Mouse (Mus musculus): ENCODE results near the gene Pmf1. TPM values are rescaled to one million over a fixed set of nuclear protein-coding genes. Genes with fewer than 3 reads are reported as not detected.

The Pmf1 gene
- 100 to 1,000 TPM in 1 of 3 experiments, 10 to 100 TPM in 2; 46.3 to 105 (median 50.5) TPM for polyA plus RNA-seq (2017; shearing (Covaris generic))

- peak; percentile 96 for ATAC-seq
These were observed at the start of gene Pmf1 for GRCm38 (mm10) chr3:88409741-88410644. Gene Pmf1 (minus strand): TSS chr3:88410331.

- no peak for ATAC-seq
These were observed 48.7 kb upstream of the Pmf1 start for GRCm38 (mm10) chr3:88458778-88459219.

DNA sequence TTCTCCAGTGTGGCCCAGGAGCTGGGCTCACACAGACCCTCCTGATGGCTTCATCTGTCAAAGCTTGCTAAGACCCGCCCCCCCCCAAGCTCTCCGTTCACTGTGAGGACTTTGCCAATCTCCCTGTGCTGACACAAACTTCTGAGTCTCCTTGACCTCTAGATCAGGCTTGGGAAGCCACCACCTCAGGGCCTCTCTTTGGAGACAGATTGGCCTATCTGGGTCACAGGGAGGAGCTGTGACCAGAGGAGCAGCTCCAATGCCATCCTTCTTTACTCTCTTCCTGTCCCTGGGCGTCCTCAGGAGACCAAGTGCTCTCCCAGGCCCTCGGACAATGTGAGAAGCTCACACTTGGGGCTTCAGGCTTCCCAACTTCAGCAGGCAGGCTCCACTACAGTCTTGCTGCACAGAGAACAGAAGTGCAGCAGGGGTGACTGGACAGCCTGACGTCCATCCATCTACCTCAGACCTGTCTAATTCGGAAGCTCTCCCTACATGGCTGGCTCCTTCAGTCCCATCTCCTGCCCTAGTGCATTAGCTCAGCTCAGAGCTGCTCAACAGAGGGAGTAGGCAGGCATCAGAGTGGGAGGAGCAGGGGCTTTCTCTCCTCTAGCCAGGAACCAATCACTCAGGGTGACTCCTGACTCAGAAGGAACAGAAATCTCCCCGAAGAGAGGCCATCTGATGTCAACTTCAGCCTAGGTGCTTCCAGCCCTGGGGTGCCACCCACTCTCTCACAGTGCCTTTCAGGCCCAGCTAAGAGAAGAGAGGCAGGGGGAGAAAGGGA, 46.8 kb upstream of the Pmf1 start:
- peak; percentile 27 for ATAC-seq

DNA sequence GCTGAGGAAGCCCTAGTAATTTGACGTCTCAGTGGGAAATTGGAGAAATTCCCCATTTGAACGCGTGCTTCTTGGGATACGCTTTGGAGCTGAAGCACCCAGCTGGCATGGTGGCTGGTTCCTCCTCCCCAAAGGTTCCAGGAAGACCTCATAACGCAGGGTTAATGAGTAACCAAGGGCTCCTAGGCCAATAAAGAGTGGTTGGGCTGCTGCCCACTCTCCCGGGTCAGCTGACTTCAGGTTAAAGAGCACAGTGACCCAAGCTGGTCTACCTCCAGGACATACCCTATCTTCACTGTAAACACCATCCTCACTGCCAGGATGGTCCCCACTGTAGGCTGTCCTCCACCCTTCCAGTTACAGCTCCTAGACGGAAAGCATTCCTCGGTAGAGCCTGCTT, 46.2 kb upstream of the Pmf1 start:
- ATAC-seq = no peak

- ATAC-seq = no peak
These were observed 45.6 kb upstream of the Pmf1 start for GRCm38 (mm10) chr3:88455588-88456264.

DNA sequence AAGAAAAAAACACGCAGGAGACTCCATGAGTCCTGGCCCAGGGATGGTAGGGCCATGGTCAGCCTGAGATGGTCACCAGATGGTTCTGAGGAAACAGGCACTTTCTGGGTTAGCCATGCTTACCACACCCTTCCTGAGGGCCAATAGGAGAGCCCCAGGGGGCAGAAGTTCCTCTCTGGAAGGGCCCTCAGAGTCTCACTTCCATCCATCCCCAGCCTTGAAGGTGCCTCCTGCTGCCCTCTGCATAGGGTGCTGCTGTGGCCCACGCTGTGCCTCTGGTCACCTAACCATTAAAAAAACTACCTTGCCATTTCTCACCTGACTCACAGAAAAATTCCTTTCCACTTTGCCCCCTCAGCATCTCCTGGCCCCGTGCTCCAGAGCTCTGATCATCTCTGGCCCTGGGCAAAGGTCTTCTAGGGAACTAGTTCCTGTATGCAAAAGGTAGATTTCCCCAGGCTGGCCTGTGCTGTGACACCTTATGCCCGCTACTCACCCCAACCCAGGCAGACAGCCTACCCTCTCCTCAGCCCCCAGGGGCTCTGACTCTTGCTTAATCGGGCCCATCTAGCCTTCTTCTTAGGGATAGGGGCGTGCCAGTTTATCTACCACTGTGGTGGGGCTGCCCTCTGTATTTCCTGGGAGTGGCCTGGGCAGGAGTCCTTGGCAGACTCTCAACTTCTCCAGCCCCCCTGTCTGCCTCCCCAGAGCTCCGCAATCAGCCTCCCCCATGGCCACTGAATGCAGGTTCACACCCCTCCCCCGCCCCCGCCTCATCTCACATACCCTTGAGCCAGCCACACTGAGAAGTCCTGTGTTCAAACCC, 44.8 kb upstream of the Pmf1 start:
- ATAC-seq = no peak

DNA sequence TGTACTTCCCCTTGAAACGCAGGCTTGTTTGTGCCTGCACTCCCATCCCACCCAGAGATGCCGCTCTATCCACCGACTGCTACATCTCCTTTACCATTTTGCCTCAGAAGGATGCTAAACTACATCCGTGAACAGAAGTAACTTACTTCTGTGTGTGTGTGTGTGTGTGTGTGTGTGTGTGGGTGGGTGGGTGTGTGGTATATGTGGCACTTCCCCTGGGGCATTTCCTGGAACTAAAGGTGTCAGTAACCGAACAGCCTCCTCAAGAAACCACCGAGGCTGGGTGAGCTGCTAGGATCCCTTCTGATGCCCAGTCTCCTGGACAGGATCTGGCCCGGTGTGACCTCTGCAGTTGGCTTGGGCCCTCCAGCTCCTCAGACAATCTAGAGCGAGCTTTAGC, 43.9 kb upstream of the Pmf1 start:
- ATAC-seq = peak; percentile 71

DNA sequence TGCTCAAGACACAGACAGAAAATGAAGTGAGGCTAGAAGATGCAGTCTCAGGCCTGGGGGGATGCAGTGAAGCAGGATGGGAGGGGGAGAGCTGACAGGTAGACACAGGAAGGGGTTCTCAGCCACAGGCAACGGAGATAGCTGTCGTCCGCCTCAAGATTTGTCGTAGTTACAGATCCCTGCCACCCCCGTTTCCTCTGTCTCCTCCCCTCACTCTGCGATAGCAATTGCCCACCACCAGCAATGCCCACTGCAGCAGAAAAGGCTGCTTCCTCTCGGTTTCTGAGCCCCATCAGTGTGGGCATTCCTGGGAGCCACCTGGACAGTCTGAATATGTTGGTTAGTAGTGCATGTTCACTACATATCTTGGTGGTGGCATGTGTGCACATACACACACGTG, 43.2 kb upstream of the Pmf1 start:
- ATAC-seq = peak; percentile 75

GRCm38 (mm10) chr3:88452716-88453115, 42.6 kb upstream of the Pmf1 start:
- no peak for ATAC-seq

- ATAC-seq = no peak
These were observed 42.1 kb upstream of the Pmf1 start for GRCm38 (mm10) chr3:88452246-88452645.

DNA sequence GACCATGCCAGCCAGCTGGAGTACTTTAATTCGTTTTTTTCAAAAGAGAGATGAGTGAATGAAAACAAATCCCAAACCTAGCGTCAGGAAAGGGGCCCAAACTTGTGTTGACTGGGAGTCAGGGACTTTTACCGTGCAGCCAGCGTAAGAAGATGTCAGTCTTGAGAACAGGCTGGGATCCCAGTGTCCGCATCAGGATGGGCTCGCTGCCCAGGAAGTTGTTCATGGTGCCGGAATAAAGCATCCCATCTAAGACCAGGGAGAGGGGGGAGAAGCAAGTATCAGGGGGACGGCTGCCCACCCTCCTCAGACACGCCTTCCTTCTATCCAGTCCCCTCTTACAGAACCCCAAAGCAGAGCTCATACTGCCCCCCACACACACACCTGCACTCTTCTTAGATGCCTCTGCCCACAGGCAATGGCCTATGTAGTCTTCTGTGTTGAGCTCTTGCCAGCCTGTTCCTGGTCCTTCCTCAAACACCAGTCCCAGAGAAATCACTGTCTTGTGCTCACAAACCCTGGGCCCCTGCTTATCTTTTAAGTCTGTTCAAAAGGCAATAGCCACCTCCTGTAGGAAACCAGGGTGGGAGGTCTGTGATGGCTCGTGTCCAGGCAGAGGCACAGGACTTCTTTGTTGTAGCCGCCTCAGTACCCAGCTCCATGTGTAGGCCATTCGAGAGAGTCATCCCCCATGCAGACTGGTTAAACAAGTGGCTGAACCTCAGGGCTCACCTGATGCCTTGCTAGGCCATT, 40.4 kb upstream of the Pmf1 start:
- no peak for ATAC-seq

- ATAC-seq = no peak
These were observed 39.4 kb upstream of the Pmf1 start for GRCm38 (mm10) chr3:88449395-88450023.

- ATAC-seq = no peak
These were observed 38.3 kb upstream of the Pmf1 start for GRCm38 (mm10) chr3:88448443-88448842.

DNA sequence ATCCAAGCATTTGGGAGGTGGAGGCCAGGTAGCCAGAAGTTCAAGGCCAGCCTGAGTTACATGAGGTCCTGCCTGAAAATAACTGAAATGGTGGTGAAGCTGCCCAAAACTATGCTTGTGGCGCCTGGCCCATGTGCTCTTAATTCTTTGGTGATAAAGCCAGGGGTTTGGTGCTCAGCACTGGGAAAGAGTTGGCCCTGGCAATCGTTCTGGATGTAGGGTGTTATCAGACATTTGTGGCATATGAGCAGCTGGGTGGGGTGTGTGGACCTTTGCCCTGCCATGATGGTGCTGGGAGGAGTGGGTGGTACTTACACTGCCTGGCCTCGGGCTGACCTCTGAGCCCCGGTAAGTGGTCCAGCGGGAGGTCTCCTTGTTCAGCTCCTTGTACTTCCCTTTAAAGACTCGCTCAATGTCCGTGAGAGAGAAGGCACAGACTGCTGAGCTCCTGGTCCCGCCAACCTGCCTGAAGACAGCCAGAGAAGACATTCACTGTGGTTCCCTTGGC, 37.6 kb upstream of the Pmf1 start:
- no peak for ATAC-seq

GRCm38 (mm10) chr3:88446471-88447123, 36.5 kb upstream of the Pmf1 start:
- ATAC-seq = no peak

DNA sequence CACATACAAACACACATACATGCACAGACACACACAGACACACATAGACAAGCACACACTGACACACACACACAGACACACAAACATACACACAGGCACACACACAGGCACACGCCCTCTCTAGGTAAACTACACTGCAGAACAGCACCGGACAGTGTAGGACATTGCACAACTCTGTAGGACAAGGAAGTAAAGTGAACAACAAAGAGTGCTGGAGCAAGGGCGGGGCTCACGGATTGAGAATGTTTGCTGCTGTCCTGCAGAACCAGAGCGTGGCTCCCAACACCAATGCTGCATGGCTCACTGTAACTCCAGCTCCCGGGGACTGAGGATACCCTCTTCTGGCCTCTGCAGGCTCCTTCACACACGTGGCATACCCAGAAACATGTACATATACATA, 32.8 kb upstream of the Pmf1 start:
- ATAC-seq = no peak

DNA sequence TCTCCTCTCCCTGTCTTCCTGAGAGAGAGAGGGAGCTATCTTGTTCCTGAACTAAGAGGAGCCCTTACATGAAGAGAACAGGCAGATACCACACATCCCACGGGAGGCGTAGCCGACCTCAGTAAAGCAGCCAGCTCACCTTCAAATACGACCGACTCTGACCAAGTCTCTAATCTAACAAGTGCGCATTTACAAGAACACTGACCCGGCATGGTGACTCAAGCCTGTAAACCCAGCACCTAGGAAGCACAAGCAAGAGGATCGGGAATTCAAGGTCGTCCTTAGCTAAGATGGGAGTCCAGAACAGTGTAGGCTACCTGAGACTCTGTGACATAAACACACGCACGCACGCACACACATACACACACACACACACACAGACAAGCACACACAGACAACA, 32.4 kb upstream of the Pmf1 start:
- no peak for ATAC-seq

DNA sequence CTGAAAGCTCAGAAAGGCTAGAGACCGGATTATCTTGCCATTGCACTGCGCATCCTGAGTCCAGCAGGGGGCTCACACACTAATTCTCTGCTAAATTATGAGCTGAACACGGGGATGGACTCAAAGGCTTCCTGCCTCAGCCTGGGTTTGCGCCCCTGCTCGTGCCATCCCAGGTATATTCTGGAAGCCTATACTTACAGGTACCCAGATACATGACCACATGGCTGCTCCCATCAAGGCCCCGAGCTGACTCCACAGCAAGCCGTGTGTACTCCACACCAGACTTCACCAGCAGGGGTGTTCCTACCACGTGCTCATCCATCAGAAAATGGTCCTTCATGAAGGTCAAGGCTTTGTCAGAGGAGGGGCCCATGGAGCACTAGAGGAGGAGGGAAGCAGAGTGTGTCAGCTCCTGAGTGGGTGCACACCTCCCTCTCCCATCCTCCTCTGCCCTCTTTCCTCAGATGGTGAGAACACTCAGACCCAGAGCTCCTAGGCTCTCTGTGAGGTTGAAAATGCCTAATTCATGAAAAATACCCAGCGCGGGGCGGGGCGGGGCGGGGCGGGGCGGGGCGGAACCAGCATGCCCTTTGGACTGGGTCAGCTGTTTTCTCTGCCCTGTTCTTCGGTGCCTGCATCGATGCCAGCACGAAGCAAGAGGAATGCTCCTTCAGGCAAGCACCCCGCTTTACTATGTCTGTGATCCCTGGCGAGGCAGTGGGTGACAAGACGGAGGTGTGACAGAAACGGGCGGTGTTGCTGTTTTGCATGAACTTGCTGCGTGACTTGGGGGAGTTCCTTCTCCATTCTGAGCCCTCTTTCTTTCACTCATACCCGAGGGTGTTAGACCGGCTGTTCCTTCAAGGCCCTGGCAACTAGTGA, 30.6 kb upstream of the Pmf1 start:
- peak; percentile 54 for ATAC-seq

GRCm38 (mm10) chr3:88439582-88439981, 29.5 kb upstream of the Pmf1 start:
- ATAC-seq = no peak

Measured in inflammation-experienced regulatory T-cells, adult 6 months (primary cell).